Mouse (Mus musculus) cerebellum, adult 11-12 months (tissue): ENCODE data around the gene Ccl9.

ENCODE experiments used
- DNase-seq: peaks from one replicate; pipeline ENCODE4 v3.0.0; 2022

The Ccl9 gene

GRCm38 (mm10) chr11:83578186-83578760 is at the start of gene Ccl9:
Gene Ccl9, minus strand, starts transcription at chr11:83578636.
- no peak for DNase-seq

DNA sequence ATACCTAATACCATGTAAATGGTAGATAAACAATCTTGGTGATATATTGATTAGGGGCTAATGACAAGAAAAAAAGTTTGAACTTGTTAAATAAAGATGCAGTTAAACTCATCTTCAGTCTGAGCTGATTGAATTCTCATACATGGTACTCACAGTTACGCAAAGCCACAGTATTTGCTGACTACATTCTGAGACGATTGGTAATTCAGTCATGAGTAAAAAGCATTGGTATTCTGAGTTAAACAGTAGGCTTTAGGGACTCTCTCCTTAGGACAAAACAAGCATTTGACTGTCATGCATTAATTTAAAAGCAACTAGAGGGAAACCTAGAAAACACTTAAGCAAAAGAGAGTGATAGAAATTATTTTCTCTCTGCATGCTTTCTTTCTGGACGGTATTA is 45.1 kb upstream of the Ccl9 start:
- DNase-seq, result no peak

DNA sequence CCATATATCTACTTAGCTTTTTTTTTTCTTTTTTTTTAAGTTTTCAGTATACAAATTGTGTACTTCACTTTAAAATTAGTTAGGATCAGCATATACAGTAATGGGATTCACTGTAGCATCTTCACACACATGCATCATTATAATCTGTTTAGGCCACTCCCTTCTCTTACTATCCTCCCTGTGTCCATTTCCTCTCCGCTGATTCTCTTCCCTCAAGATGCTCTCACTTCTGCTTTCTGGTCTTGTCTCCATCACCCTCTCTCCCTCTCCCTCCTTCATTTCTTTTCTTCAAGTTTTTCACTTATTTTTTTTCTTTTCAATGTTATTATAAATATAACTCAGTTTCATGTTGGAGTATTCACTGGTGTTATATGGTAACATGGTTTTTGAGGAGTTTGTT is 40.6 kb upstream of the Ccl9 start:
- DNase-seq, result no peak

DNA sequence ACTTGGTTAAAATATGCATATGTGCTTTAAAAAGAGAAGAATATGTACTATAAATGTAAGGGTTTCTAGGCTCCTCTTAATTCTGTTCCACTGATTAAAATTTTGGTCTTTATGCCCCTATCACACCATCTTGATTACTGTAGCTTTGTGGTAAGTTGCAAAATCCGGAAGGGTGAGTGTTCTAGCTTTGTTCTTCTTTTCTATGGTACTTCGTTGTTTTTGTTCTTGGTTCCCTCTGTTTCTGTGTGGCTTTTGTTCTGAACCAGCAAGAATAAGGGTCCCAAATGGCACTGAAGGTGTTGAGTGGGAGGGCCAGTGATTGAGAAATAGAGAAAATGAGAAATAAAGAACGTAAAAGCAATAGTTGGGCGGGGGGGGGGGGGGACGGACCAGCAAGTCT is 39.8 kb upstream of the Ccl9 start:
- no peak for DNase-seq

GRCm38 (mm10) chr11:83616586-83616985 is 38.1 kb upstream of the Ccl9 start:
- DNase-seq, result no peak

DNA sequence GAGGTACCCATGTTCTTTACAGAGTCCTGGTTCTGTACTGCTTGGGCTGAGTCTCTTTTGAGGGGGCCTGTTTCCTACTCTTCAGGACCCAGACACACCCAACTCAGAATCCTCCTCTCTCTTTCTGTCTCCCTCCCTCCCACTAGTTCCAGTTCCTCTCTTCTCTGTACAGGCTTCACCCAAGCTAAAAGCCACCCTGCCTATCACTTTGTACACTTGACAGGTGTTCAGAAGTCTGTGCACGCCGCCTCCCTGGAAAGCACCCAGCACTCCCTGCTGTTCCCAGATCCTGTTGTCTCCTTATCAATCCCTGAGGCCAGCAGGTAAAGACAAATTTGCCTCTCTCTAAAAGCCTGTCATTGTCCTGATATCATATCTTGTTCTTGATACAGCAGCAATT is 32.5 kb upstream of the Ccl9 start:
- no peak for DNase-seq

DNA sequence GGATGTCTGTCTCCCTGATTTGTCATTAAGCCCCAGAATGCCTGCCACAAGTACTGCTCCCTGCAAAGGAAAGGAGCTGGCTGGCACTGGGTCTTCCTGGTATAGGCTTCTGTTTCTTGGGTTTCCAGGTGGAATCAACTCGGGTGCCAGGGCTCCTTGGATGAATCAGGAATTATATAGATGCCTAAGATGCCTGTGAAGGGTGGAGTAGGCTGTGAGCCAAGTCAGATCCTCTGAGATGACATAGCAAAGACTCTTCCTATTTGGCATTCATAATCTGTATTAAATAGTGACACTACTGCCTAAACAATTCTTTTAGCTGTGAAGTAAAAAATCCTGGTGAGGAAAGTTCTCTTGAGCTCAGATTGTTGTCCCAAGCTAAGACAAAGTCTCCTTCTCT is 28.0 kb upstream of the Ccl9 start:
- DNase-seq, result no peak

DNA sequence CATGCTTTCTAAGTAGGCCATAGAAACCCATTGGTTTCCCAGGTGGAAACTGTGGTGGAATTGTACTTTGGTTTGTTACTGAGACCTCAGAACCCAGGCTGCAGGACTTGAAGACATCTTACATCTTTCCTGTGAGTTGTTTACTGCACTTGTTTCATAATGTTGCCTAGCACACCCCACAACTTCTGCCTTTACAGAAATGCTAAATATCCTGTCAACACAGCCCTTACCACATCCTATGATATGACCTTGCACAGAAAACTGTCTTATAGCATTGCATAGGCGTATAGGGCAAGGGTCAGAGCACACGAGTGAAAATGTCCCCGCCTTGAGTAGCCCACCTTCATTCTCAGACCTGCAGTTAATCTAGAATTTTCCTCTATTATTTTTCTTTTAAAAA is 27.1 kb upstream of the Ccl9 start:
- DNase-seq, result no peak

DNA sequence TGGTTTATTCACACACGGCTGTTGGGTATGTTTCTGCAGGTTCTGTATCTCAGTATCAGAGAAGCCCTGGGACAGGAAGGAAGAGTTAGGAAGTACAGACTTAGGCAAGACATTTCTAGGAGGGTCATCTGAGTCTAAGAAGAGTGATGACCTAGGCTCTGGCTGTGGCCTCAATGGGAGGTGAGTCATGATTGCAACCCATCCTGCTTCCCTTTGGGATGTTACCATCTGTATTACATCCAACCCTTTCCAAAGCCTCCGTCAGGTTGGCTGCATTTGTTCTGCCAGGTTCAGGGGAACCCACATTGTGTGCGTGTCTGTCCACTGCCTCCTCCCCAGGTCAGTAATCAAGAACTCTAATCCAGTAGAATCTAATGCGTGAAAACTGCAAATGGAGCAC is 26.3 kb upstream of the Ccl9 start:
- DNase-seq, result no peak

- DNase-seq, result no peak
Observed at GRCm38 (mm10) chr11:83603399-83603798, 25.0 kb upstream of the Ccl9 start.

DNA sequence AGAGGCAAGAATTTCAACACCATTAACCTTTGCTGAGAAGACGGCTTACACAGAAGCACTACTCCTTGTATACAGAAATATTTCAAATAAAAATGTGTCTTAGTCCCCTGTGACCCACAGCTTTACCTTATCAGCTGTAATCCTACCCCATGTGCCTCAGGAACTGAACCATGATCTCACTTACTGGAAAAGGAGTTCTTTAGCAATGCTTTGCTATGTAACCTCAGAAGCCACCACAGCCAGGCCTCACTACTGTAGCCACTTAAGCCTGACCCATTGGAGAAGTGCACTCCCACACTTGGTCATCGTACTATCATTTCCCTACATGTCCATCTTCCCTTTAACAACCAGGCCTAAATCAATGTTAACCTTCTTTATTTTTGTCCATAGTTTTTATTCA is 22.1 kb upstream of the Ccl9 start:
- DNase-seq, result no peak

GRCm38 (mm10) chr11:83598991-83599390 is 20.6 kb upstream of the Ccl9 start:
- DNase-seq, result no peak

DNA sequence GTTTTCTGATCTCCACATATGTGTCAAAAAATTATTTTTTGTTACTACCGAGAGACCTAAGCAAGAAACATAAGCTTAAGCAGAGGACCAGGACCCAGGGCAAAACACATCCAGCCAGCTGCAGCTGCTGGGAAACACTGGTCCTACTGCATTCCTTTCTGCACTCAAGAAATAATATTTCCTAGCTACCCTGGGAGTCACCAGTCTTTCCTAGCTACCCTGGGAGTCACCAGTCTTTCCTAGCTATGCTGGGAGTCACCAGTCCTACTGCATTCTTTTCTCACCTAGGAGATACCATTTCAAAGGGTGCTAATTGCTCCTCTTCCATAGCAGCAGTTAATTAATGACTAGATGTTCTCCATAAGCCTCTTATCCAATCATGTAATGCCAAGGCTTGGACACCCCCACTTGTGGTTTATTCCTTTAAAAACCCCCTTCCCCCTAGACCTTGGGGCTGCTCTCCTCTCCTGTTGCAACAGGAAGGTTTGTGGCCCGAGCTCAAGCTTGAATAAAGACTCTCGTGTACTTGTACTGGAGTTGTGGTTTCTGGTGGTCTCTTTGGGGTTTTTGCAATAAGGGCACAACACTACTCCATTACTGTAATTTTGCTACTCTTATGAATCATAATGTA is 19.9 kb upstream of the Ccl9 start:
- DNase-seq, result no peak

DNA sequence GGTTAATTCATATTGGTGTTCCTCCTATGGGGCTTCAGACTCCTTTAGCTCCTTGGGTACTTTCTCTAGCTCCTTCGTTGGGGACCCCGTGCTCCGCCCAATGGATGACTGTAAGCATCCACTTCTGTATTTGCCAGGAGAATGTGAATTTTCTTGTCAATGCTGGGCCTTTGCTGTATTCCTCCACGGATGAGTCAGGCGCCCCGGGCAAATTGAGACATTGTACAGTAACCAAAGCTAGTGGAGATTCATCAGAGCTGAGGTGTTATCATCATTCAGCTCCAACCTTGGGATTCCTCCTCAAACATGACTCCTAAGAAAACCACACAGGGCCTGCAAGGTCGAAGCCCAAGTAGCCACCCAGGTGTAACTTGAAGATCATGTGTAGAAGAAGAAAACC is 19.4 kb upstream of the Ccl9 start:
- DNase-seq, result no peak

DNA sequence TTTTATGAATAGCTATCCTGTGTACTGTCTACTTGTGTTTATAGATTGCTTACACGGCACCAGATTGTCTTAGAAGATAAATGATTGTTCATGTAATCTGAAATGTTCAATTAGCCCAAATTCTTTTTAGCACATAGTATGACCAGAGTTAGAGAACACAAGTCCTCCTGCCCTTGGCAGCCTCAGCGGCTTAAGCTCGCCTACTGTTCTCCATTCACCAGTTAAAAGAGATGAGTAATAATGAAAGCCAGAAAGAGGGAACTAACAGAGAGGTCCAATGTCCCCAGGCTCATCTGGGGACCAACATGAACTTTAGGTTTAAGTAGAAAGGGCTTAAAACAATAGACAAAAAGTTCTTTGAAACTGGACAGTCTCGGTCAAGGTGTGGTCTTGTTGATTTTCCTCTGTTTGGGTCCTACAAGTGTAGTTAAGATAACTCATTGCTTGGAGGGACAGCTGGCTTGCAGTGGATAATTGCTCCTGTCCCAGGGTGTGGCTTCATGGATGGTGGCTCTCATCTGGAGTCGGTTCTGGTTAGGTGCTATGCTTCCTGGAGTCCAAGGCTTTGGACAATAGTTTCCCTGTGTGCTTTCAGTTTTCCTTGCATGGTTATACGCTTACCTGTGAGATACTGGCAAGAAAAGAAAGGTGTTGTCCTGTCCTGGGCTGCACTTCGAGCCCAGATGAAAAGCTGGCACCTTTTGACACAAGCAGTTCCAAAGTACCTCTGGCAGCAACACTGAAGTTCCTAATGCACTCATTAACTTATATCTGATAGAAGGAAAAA is 17.4 kb upstream of the Ccl9 start:
- DNase-seq, result no peak

GRCm38 (mm10) chr11:83593453-83593852 is 15.0 kb upstream of the Ccl9 start:
- DNase-seq, result no peak

DNA sequence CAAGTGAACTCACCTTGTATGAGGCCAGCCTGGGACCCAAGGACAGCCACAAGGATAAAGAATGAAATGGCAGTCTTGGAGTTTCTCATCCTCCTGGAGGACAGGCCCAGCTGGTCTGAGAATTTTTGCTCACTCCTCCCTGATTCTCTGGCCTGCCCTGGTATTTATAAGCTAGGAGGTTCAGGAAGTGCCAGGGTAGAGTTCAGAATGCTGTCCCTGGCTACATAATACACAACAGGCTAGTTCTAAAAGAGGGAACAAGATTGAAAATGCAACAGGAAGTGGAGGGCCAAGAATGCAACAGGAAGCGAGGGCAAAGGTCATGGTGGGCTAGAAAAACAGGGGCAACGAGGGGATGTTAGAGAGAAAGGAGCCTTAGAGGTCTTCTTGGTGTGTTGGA is 14.4 kb upstream of the Ccl9 start, which contains the start of gene Ccl6:
Ccl6 (minus strand) TSS at position 235 of the 400 bp plus-strand sequence.
- no peak for DNase-seq

GRCm38 (mm10) chr11:83584232-83584631 is 5.8 kb upstream of the Ccl9 start:
- no peak for DNase-seq

- no peak for DNase-seq
Observed at GRCm38 (mm10) chr11:83583450-83583754, 5.0 kb upstream of the Ccl9 start.

- DNase-seq, result no peak
Observed at GRCm38 (mm10) chr11:83582626-83583449, 4.4 kb upstream of the Ccl9 start.

- DNase-seq, result no peak
Observed at GRCm38 (mm10) chr11:83581626-83582610, 3.5 kb upstream of the Ccl9 start.

GRCm38 (mm10) chr11:83580699-83581232 is 2.3 kb upstream of the Ccl9 start:
- DNase-seq, result no peak
